Mouse (Mus musculus) thymus, postnatal 25 days (tissue): Measurements from ENCODE around the gene Ccdc85b.
"Not testable (repeated sequence)": the region's sequence is repeated elsewhere in the genome, so short reads cannot be mapped to it uniquely, and the experiment has no call there.

Experiments
- DNase-seq: peaks from one replicate; pipeline ENCODE4 v3.0.0; 2022

The Ccdc85b gene

DNA sequence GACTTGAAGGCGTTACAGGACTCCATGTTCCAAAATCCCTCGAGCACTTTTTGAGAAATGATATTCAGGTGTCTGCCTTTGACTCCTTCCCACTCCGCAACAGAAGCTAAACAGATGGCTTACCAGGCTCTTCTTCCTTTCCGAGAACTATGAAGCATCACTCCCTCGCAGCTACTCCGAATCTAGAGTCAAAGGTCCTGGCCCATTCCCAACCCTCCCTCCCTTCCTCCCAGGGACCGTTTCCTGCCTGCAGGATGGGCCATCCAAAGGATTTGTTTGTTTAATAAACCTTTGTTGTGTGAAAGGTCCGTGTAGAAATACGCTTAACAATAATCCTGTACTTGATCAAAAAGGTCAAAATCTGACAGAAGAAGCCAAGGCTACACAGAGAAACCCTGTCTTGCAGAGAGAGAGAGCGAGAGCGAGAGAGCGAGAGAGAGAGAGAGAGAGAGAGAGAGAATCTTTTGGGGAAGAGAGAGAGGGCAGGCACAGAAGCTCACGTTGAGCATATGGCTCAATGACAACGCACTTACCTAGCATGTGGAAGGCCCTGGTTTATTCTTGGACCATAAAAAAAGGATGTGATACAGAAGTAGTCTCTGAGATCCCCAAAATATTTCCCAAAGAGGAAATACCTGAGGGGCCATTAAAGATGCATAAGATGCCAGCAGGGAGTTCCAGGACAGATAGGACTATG lies at the start of gene Ccdc85b:
Gene Ccdc85b, minus strand, starts transcription at position 149 of the 697 bp plus-strand sequence.
- no peak for DNase-seq

- DNase-seq: no peak
These were observed 46.0 kb upstream of the Ccdc85b start, which contains the start of gene 1700020D05Rik for GRCm38 (mm10) chr19:5503687-5504086. TSS of gene 1700020D05Rik (minus strand) at chr19:5503787.

DNA sequence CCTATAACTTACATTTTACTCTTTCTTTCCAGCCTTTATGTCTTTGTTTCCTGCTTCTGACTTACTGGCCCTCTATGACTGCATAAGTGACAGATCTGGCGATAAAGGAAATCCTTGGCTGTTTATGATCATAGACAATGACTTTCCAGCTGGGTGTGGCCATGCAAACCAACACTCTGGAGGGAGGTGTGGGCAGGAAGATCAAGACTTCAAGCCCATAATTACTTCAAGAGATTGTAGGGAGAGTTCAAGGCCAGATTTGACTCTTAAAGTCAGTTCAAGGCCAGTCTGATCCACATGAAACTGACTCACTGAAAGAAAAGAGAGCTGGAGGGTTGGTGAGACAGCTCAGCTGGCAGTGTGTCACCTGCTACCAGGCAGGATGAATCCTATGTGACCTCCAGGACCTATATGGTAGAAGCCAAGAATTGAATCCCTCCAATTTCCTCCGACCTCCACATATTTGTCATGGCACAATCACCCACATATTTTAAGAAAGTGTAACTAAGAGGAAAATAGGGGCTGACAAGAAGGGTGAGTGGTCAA lies 42.7 kb upstream of the Ccdc85b start:
- no peak for DNase-seq

DNA sequence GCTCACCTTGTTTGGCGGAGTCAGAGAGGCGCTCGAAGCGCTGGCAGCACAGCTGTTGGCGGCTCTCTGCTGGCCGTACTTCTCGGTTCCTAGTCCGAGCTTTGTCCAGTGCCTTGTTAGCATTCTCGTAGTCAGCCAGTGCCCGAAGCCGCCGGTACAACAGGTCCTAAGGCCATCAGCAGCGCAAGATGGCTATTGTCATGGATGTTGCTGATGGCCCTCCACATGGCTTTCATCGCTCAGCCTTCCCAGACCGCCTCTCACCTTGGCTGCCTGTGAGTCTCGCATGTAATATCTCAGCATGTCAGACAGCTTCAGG lies 38.3 kb upstream of the Ccdc85b start:
- DNase-seq: no peak

GRCm38 (mm10) chr19:5495353-5496051 lies 37.8 kb upstream of the Ccdc85b start:
- no peak for DNase-seq

DNA sequence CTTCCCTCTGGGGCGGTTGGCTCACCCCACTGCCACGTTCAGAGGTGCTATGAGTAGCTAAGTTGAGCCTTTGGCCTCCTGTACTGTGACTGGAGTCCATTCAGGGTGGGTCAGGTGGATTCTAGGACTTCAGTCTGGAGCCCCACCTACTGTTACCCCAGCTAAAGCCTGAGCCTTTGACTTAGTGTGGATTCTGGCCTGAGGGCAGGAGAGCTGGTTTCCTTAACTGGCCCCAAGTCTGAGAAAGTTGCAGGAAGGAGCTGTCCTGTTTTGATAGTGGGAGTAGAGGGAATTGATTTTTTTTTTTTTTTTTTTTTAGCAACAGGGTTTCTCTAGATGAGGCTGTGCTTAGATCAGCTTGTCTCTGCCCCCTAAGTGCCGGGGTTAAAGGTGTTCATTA lies 36.6 kb upstream of the Ccdc85b start:
- DNase-seq: no peak

DNA sequence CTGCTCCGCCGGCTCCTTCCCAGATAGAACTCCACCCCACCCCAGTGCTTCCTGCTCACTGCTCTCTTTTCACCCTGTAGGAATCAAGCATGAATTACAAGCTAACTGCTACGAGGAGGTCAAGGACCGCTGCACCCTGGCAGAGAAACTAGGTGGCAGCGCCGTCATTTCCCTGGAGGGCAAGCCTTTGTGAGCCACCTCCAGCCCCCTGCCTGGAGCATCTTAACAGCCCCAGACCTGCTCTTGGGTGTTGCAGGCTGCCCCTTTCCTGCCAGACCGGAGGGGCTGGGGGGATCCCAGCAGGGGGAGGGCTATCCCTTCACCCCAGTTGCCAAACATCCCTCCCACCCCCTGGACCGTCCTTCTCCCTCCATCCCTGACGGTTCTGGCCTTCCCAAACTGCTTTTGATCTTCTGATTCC lies 35.6 kb upstream of the Ccdc85b start:
- DNase-seq: not testable (repeated sequence)

DNA sequence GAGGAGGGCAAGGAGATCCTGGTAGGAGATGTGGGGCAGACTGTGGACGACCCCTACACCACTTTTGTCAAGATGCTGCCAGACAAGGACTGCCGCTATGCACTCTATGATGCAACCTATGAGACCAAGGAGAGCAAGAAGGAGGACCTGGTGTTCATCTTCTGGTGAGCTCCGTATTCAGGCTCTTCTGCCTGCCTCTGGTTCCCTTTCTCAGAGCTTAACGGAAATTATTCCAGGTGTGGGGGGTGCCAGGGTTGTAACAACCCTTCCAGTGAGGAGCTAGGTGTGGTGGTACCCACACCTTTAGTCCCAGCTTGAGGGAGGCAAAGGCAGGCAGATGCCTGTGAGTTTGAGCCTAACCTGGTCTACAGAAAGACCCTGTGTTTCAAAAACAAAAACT lies 34.9 kb upstream of the Ccdc85b start:
- DNase-seq: no peak

DNA sequence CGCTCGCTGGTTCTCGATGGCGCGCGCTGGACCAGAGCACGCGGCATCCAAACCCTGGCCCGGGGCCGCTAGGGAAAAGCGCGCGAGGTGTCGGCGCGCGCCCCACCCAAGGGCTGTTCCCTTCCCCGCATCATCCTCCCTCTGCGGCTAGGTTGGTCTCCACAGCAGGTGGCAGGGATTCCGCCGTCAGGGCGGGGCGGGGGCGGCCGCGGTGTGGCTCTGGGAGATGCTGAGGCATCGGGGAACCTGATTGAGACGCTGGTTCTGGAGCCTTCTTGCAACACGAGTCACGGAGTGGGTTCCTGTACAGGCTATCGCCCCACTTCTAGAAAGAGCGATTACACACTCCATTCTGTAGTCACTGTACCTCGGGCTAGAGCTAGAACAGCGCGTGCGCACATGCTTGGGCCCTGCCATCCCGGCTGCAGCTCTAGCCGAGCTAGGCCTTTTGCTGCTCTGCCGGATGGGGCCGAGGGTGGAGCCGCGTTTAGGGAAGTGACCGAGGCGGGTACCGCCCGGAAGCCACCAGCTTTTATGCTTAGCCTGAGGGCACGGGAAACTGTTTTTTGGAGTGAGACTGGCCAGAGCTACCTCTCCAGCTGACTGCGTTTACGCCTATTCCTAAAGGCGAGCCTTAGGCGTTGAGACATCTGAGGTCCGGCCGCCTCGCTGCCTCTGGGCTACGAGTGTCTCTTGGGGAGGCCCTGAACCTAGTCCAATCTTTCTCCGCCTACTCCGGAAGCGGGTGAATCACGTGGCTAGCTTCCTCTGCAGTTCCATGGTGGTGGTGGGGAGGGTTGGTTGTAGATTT lies 33.4 kb upstream of the Ccdc85b start:
- DNase-seq: peak; percentile 88

DNA sequence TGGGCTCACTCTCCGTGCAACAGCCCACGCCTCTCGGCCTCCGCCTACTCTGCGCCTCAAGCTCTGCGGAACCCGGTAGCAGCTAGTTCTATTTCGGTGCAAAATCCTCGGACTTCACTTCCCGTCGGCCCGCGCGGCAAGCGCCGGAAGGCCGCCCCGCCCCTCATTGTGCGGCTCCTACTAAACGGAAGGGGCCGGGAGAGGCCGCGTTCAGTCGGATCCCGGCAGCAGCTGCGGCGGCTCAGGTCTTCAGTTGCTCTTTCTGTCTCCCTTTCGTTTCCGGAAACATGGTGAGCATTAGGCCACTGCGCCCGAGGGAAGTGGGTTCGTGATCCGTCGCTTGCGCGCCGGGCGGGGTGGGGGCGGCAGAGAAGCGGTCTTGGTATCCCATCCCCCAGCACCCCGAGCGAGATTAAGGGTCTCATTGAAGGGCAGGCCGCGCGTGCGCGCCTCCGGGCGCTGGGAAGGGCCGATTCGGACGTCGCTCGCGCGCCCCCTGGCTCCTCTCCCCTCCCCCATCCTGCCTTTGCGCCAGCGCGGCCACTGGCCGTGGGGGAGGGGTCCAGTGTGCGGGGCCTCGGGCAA lies 32.7 kb upstream of the Ccdc85b start, which contains the start of gene Cfl1:
Gene Cfl1, plus strand, starts transcription at position 143 of the 585 bp plus-strand sequence.
- peak; percentile 96 for DNase-seq

GRCm38 (mm10) chr19:5489721-5490120 lies 32.0 kb upstream of the Ccdc85b start:
- not testable (repeated sequence) for DNase-seq

DNA sequence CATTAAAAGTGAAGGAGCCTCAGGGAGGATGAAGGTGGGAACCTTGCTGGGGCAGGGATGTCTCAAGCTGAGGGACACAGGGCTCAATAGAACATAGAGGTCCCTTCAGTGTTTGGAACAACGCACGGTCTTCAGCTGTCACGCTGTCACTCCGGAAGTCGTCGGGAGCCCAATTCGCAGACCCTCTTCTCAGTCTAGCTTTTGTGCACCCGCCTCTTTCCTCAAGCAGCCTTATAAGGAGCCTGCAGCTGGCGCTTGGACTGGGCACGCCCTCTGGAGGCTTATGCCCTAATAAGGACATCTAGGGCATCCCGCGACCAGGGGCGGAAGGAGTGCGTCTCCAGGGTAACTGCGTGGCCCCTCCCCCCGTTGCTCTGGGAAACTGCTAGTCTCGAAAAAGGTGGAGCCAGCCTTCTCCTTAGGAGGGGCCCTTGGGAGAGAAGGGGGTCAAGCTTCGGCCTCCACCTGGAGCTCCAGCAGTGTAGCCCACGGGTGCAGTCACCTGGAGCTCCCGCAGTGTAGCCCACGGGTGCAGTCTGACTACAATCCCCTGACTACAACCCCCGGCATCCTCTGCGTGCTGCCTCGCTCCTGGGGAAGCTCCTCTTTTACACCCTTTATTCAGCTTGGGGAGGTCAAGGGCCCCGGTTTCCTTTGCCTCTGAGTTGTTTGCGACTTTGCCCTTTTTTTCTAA lies 31.3 kb upstream of the Ccdc85b start:
- DNase-seq: peak; percentile 99

- DNase-seq: peak; percentile 97
These were observed 30.3 kb upstream of the Ccdc85b start, which contains the start of gene Mus81 for GRCm38 (mm10) chr19:5487768-5488550. TSS of gene Mus81 (minus strand) at chr19:5488402.

GRCm38 (mm10) chr19:5486771-5487170 lies 29.1 kb upstream of the Ccdc85b start:
- DNase-seq: no peak

GRCm38 (mm10) chr19:5486286-5486685 lies 28.6 kb upstream of the Ccdc85b start:
- DNase-seq: no peak

DNA sequence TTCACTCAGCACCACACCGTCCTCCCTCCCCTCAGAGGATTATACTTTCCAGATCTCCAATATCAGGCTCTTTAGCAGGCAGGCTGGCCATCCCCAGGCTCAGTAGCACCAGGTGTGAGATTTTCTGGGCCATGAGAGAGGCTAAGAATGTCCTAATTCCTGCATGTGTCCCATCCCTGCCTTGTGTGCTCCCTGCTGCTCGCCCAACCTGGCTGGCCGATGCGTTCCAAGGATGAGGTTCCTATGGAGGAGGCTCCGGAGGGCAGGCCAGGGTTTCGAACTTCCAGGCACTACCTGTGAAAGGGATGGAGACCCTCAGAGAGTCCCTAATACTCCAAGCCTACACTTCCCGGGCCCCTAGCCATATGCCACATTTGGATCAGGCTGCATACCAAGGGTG lies 28.1 kb upstream of the Ccdc85b start:
- DNase-seq: no peak

- DNase-seq: no peak
These were observed 27.7 kb upstream of the Ccdc85b start for GRCm38 (mm10) chr19:5485371-5485770.

DNA sequence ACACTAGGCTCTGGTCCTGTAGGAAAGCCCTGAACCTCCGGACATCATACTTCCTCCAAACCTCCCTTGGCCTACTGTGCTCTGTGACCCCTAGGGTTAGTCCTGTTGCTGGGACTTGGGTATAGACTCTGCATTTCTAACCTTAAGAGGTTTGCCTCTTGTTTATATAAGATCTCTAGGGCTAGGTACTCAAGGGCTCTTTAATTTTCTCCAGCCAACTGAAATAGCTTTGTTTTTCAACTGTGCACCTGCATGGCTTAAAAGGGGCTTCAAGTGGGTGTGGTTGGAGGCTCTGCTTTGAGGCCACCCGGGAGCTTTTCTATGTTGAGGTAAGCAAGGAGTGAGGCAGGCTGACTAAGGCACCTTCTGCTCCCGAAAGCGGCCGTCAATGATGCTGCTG lies 26.8 kb upstream of the Ccdc85b start:
- DNase-seq: no peak

DNA sequence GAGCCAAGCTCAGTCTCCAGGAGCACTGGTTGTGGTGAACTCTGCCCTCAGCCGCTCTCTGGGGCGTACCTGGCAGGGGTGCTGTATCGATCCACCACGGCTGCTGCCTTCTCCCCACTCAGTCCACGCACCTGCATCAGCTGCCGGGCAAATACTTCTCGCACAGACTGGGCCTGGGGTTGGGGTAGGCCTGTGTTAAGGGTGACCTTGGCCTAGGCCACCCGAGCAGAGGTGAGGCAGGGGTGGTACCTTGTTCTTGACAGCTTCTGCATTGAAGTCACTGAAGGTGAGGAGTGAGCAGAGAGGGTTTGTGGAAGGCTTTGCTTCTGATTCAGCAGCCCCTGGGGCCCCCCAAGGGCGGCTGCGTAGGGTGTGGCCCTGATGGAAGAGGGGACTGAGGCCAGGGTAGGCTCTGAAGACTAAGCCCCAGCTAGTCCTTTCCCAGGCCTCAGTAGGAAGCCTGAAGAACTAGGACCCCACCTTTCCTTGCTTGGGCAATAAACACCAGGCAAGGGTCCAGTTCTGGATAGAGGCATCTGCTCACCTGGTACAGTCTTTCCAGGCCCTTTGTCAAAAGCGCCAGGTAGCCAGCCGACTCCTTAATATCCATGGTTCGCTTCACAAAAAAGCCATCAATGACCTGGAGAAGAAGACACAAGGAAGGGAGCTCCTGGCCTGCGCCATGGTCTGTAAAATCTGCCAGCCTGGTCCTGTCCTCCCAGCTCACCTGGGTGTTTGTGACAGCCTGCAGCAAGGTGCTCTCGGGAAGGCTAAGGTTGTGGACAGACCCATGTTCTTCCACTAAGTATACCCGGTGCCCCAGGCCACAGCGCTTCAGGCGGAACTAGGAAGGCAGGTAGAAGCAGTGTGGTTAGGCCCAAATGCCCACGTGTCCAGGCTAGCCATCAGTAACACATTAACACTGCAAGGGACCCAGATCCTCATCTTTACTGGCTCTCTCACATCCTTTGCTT lies 26.0 kb upstream of the Ccdc85b start:
- no peak for DNase-seq

DNA sequence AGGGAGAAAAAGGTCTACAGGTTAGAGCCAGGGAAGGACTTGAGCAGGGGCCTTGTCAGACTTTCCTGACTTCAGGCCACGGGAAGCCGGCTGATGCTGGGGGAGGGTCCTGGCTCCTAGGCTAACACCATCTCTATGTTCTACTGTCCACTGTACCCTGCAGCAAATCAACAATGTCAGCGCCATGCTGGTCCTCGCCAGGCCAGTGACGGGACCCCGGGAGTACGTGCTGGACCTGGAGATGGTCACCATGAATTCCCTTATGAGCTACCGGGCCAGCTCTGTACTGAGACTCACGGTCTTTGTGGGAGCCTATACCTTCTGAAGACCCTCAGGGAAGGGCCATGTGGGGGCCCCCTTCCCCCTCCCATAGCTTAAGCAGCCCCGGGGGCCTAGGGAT lies 23.7 kb upstream of the Ccdc85b start:
- DNase-seq: no peak
